Mouse (Mus musculus) liver, postnatal 0 days (tissue): Measurements from ENCODE around the gene Bbs9. TPM values are rescaled to one million over a fixed set of nuclear protein-coding genes. Genes with fewer than 3 reads are reported as not detected.
"Not testable (repeated sequence)": the region's sequence is repeated elsewhere in the genome, so short reads cannot be mapped to it uniquely, and the experiment has no call there.

ENCODE experiments used
- ATAC-seq: fragments of 200-750 bp; cut with Nextera tagmentation; 2 replicates; pipeline ENCODE4 v1.8.0; 2017; ENCODE audit warnings: mild to moderate bottlenecking, moderate library complexity
- DNase-seq: peaks from one replicate; pipeline ENCODE4 v3.0.0-alpha.2; 2016
- H3K27ac ChIP-seq: fragments of 300-500 bp; sonication (generic); 2 replicates; pipeline ENCODE4 v1.5.1; 2014; ENCODE audit warnings: antibody characterized with exemption, moderate library complexity, mild to moderate bottlenecking, low read depth
- H3K27me3 ChIP-seq: fragments of 300-500 bp; sonication (generic); 2 replicates; pipeline ENCODE4 v1.6.1; 2014; ENCODE audit warnings: low read length, control low read depth, mixed read lengths; ENCODE audit not compliant: insufficient read depth
- H3K36me3 ChIP-seq: fragments of 300-500 bp; sonication (generic); replicated peaks from 2 replicates; pipeline ENCODE4 v1.6.1; 2014; ENCODE audit warnings: mild to moderate bottlenecking, control low read depth, low read length, moderate library complexity, mixed read lengths; ENCODE audit not compliant: insufficient read depth
- H3K4me1 ChIP-seq: fragments of 300-500 bp; sonication (generic); 2 replicates; pipeline ENCODE4 v1.6.1; 2014; ENCODE audit warnings: antibody characterized with exemption, mild to moderate bottlenecking, control low read depth; ENCODE audit not compliant: insufficient read depth
- H3K4me2 ChIP-seq: fragments of 300-500 bp; sonication (generic); 2 replicates; pipeline ENCODE4 v1.6.1; 2014; ENCODE audit warnings: low read depth, mild to moderate bottlenecking, low read length, moderate library complexity, mixed read lengths
- H3K4me3 ChIP-seq: fragments of 300-500 bp; sonication (generic); 2 replicates; pipeline ENCODE4 v1.5.1; 2014; ENCODE audit warnings: low read depth, low read length
- H3K9ac ChIP-seq: fragments of 300-500 bp; sonication (generic); replicated peaks from 2 replicates; pipeline ENCODE4 v1.6.1; 2014; ENCODE audit warnings: mild to moderate bottlenecking, moderate library complexity
- H3K9me3 ChIP-seq: fragments of 300-500 bp; sonication (generic); 2 replicates; pipeline ENCODE4 v1.6.1; 2016; ENCODE audit warnings: mild to moderate bottlenecking, control low read depth, low read length, mixed read lengths
- CTCF ChIP-seq: sonication (generic); IDR thresholded peaks from 2 replicates; pipeline ENCODE4 v1.5.1; 2016; ENCODE audit warnings: antibody characterized with exemption, low read depth
- EP300 ChIP-seq: IDR thresholded peaks from 2 replicates; pipeline ENCODE4 v1.6.1; 2016; ENCODE audit warnings: antibody characterized with exemption, low read depth, mild to moderate bottlenecking
- WGBS: fragments of 180-500 bp; shearing (Covaris S2); extraction: QIAGEN DNeasy Blood & Tissue Kit; methylation state at CpG from one replicate; pipeline ENCODE4 v1.1.7; 2014; ENCODE audit not compliant: insufficient replicate concordance; 5-methylcytosine and 5-hydroxymethylcytosine counted together
- polyA plus RNA-seq: library from polyadenylated mRNA; unstranded; fragments of >200 nt; fragmentation: Nextera tagmentation; extraction: Ambion mirVana; gene quantifications from 2 replicates; pipeline ENCODE4 v1.2.1, GENCODE M21; 2015

Bbs9 gene
- polyA plus RNA-seq, 1 experiment from 2014 or later, result 1.8 TPM

GRCm38 (mm10) chr9:22452697-22453096 is 22.8 kb upstream of the Bbs9 start:
- ATAC-seq (no peak), DNase-seq (no peak)
- no peak for TF ChIP-seq EP300
- TF ChIP-seq CTCF, result no peak
- Histone ChIP-seq H3K9me3 (no peaks in the 10 kb centered on the region), H3K27ac (no peak overlapping the region), H3K4me2 (no peak overlapping the region), H3K9ac (no peak overlapping the region), H3K4me1 (no peaks in the 10 kb centered on the region), H3K4me3 (no peak overlapping the region), H3K36me3 (peaks cover 79% of the 10 kb centered on the region), H3K27me3 (no peaks in the 10 kb centered on the region)
- 79% methylated on average over 10 of the region's 10 CpGs for WGBS

GRCm38 (mm10) chr9:22453501-22453924 is 22.0 kb upstream of the Bbs9 start:
- DNase-seq (no peak), ATAC-seq (peak; percentile 88)
- Histone ChIP-seq H3K4me2 (no peak overlapping the region), H3K27me3 (no peaks in the 10 kb centered on the region), H3K27ac (no peak overlapping the region), H3K36me3 (peaks cover 71% of the 10 kb centered on the region), H3K4me3 (no peak overlapping the region), H3K9me3 (no peaks in the 10 kb centered on the region), H3K4me1 (peaks cover 3% of the 10 kb centered on the region; the same call in 1 of the 2 replicates), H3K9ac (no peak overlapping the region)
- TF ChIP-seq EP300 (peak; percentile 95), CTCF (no peak)
- WGBS, result 60% methylated on average over 10 of the region's 10 CpGs

GRCm38 (mm10) chr9:22453990-22454389 is 21.5 kb upstream of the Bbs9 start, which contains the start of gene Gm17545:
TSS of gene Gm17545 (plus strand) at chr9:22454290.
- DNase-seq, H3K27me3 ChIP-seq, H3K27ac ChIP-seq, H3K9me3 ChIP-seq, H3K9ac ChIP-seq, ATAC-seq, H3K4me2 ChIP-seq, H3K4me3 ChIP-seq, H3K4me1 ChIP-seq: not testable (repeated sequence)
- 88% methylated on average over 8 of the region's 8 CpGs for WGBS
- H3K36me3 ChIP-seq, result peaks cover 66% of the 10 kb centered on the region

- H3K36me3 ChIP-seq, result peaks cover 62% of the 10 kb centered on the region
- H3K4me1 ChIP-seq, result peaks cover 3% of the 10 kb centered on the region; the same call in 1 of the 2 replicates
- no peaks in the 10 kb centered on the region for H3K9me3 ChIP-seq
- TF ChIP-seq EP300 (no peak), CTCF (no peak)
- ATAC-seq, result no peak
- H3K9ac ChIP-seq, result no peak overlapping the region
- H3K4me3 ChIP-seq, result no peak overlapping the region
- no peak overlapping the region for H3K27ac ChIP-seq
- no peak overlapping the region for H3K4me2 ChIP-seq
- no peak for DNase-seq
- no peaks in the 10 kb centered on the region for H3K27me3 ChIP-seq
Observed at GRCm38 (mm10) chr9:22455041-22455440, 20.5 kb upstream of the Bbs9 start.

GRCm38 (mm10) chr9:22457142-22457835 is 18.2 kb upstream of the Bbs9 start:
- 67% methylated on average over 11 of the region's 11 CpGs for WGBS
- H3K27me3 ChIP-seq, result no peaks in the 10 kb centered on the region
- DNase-seq (peak; percentile 34), ATAC-seq (no peak)
- H3K9ac ChIP-seq, result no peak overlapping the region
- H3K27ac ChIP-seq, result peak overlapping the region; percentile 60
- no peaks in the 10 kb centered on the region for H3K9me3 ChIP-seq
- H3K36me3 ChIP-seq, result peaks cover 54% of the 10 kb centered on the region
- peaks cover 3% of the 10 kb centered on the region; the same call in 1 of the 2 replicates for H3K4me1 ChIP-seq
- TF ChIP-seq EP300 (no peak), CTCF (no peak)
- peak overlapping the region; percentile 23; the same call in 1 of the 2 replicates for H3K4me2 ChIP-seq
- H3K4me3 ChIP-seq, result no peak overlapping the region

- peaks cover 6% of the 10 kb centered on the region; the same call in 1 of the 2 replicates for H3K4me1 ChIP-seq
- DNase-seq (no peak), ATAC-seq (no peak)
- no peak overlapping the region for H3K9ac ChIP-seq
- H3K4me2 ChIP-seq, result no peak overlapping the region
- no peak for TF ChIP-seq EP300
- no peak for TF ChIP-seq CTCF
- WGBS, result 86% methylated on average over 3 of the region's 3 CpGs
- H3K9me3 ChIP-seq, result no peaks in the 10 kb centered on the region
- peaks cover 24% of the 10 kb centered on the region for H3K36me3 ChIP-seq
- H3K27ac ChIP-seq, result no peak overlapping the region
- H3K4me3 ChIP-seq, result no peak overlapping the region
- H3K27me3 ChIP-seq, result no peaks in the 10 kb centered on the region
Observed at GRCm38 (mm10) chr9:22461946-22462345, 13.6 kb upstream of the Bbs9 start.
